9 mouse cellular contexts compared by ENCODE assay signal in the genomic region with DNA sequence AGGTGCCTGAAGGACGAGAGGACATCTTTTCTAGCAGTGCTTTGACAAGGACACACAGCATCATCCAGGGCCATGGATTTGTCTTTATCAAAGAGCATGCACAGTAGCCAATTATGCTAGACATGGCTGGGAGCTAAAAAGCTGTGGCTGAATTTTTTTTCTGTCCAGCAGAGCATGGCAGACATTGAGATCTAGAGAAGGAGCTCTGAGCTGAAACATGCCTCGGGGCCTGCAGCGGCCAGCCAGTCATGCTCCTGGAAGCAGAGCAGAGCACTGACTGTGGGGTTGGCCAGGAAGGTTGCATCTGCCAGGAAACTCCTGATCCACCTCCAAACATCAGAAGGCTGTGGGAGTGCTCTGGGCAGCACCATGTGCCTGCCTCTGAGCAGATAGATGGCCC.
"Had no signal": no experiment of that assay in that cellular context is flagged by ENCODE, and none has a peak within 500 bp of the region (broad histone marks: within the 10 kb centered on the region; RNA-seq: fewer than 3 reads in every experiment).

No protein-coding gene starts in this region.

- DNase-seq: kidney, adult 11 months; kidney, adult 9 months; kidney, postnatal 36 days; layer of hippocampus, adult 9-11 months; layer of hippocampus, postnatal 36 days; lung, adult 18-20 months; right cerebral cortex, postnatal 14 days; thymus, adult 2 months; thymus, postnatal 25 days had no signal
